Mouse (Mus musculus) stomach, embryonic 14.5 days (tissue): ENCODE results near the gene Hmgb3. TPM values are rescaled to one million over a fixed set of nuclear protein-coding genes. Genes with fewer than 3 reads are reported as not detected.
"Not testable (repeated sequence)": the region's sequence is repeated elsewhere in the genome, so short reads cannot be mapped to it uniquely, and the experiment has no call there.

Source experiments
- ATAC-seq: fragments of 200-750 bp; cut with Nextera tagmentation; 2 replicates; pipeline ENCODE4 v1.8.0; 2017; ENCODE audit warnings: low read depth, moderate TSS enrichment; ENCODE audit not compliant: insufficient number of reproducible peaks, insufficient read depth, low FRiP score
- H3K27ac ChIP-seq: fragments of 300-500 bp; sonication (generic); 2 replicates; pipeline ENCODE4 v1.5.1; 2014; ENCODE audit warnings: mild to moderate bottlenecking, low read length, moderate library complexity, mixed read lengths
- H3K27me3 ChIP-seq: fragments of 300-500 bp; sonication (generic); 2 replicates; pipeline ENCODE4 v1.6.1; 2014; ENCODE audit warnings: low read length, control low read depth, mixed read lengths; ENCODE audit not compliant: control insufficient read depth, insufficient read depth
- H3K36me3 ChIP-seq: fragments of 300-500 bp; sonication (generic); 2 replicates; pipeline ENCODE4 v1.6.1; 2014; ENCODE audit warnings: mild to moderate bottlenecking, control low read depth, low read length, moderate library complexity, mixed read lengths; ENCODE audit not compliant: control insufficient read depth, insufficient read depth
- H3K4me1 ChIP-seq: fragments of 300-500 bp; sonication (generic); 2 replicates; pipeline ENCODE4 v1.6.1; 2014; ENCODE audit warnings: low read length, control low read depth, mixed read lengths; ENCODE audit not compliant: control insufficient read depth, insufficient read depth
- H3K4me2 ChIP-seq: fragments of 300-500 bp; sonication (generic); replicated peaks from 2 replicates; pipeline ENCODE4 v1.6.1; 2014; ENCODE audit warnings: low read depth, low read length, control low read depth
- H3K4me3 ChIP-seq: fragments of 300-500 bp; sonication (generic); 2 replicates; pipeline ENCODE4 v1.5.1; 2014; ENCODE audit warnings: low read depth, low read length, control low read depth
- H3K9ac ChIP-seq: fragments of 300-500 bp; sonication (generic); replicated peaks from 2 replicates; pipeline ENCODE4 v1.6.1; 2014; ENCODE audit warnings: low read depth, mild to moderate bottlenecking, control low read depth, low read length, moderate library complexity, mixed read lengths
- H3K9me3 ChIP-seq: fragments of 300-500 bp; sonication (generic); 2 replicates; pipeline ENCODE4 v1.6.1; 2016; ENCODE audit warnings: low read depth, low read length, control low read depth; ENCODE audit not compliant: control insufficient read depth
- WGBS: fragments of 180-500 bp; shearing (Covaris S2); extraction: QIAGEN DNeasy Blood & Tissue Kit; methylation state at CpG from one replicate; pipeline ENCODE4 v1.1.7; 2014; 5-methylcytosine and 5-hydroxymethylcytosine counted together
- polyA plus RNA-seq: library from polyadenylated mRNA; unstranded; fragments of >200 nt; fragmentation: Nextera tagmentation; extraction: Ambion mirVana; gene quantifications from 2 replicates; pipeline ENCODE4 v1.2.1, GENCODE M21; 2014

Hmgb3 gene
- 171 and 172 TPM in 2 replicates for polyA plus RNA-seq

GRCm38 (mm10) chrX:71555415-71556114 lies at the start of gene Hmgb3:
Gene Hmgb3, plus strand, starts transcription at chrX:71555918.
- H3K9me3 ChIP-seq: no peaks in the 10 kb centered on the region
- peak within 1 kb of the TSS; percentile 53 for H3K4me2 ChIP-seq
- peak within 1 kb of the TSS; percentile 60 for H3K4me3 ChIP-seq
- 0 out of 2 replicates have a peak, but pooled peaks cover 2% of the 10 kb centered on the region for H3K4me1 ChIP-seq
- 29% methylated on average over 56 of the region's 59 CpGs for WGBS
- peak within 1 kb of the TSS; percentile 71 for H3K9ac ChIP-seq
- H3K27me3 ChIP-seq: no peaks in the 10 kb centered on the region
- peak; percentile 96 for ATAC-seq
- H3K27ac ChIP-seq: peak within 1 kb of the TSS; percentile 95
- H3K36me3 ChIP-seq: 0 out of 2 replicates have a peak, but pooled peaks cover under 1% of the 10 kb centered on the region

GRCm38 (mm10) chrX:71506591-71506990 lies 49.1 kb upstream of the Hmgb3 start:
- not testable (repeated sequence) for H3K36me3 ChIP-seq, H3K9ac ChIP-seq, H3K9me3 ChIP-seq, H3K4me1 ChIP-seq, H3K27me3 ChIP-seq, H3K27ac ChIP-seq, ATAC-seq, H3K4me3 ChIP-seq, H3K4me2 ChIP-seq
- 93% methylated on average over 4 of the region's 4 CpGs for WGBS

GRCm38 (mm10) chrX:71519252-71519651 lies 36.5 kb upstream of the Hmgb3 start:
- Histone ChIP-seq H3K27ac (no peak overlapping the region), H3K4me2 (no peak overlapping the region), H3K4me3 (no peak overlapping the region), H3K27me3 (no peaks in the 10 kb centered on the region), H3K4me1 (no peaks in the 10 kb centered on the region), H3K9ac (no peak overlapping the region), H3K36me3 (no peaks in the 10 kb centered on the region), H3K9me3 (no peaks in the 10 kb centered on the region)
- WGBS: 84% methylated on average over 4 of the region's 4 CpGs
- ATAC-seq: no peak

DNA sequence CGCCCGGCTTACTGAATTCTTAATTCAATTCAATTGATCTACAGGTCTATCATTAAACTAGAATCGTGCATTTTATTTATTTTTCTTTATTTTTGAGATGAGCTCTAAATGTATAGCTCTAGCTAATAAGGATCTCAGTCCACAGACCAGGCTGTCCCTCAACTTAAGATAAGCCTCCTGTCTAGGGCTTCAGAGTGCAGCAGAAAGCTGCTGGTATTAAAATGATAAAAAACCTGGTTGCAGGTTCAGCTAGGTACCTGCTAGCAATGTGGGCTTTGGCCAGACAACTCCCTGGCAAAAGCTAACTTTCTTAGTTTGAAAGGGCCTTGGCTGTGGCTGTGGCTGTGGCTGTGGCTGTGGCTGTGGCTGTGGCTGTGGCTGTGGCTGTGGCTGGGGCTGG lies 32.8 kb upstream of the Hmgb3 start:
- no peaks in the 10 kb centered on the region for H3K27me3 ChIP-seq
- H3K4me2 ChIP-seq: no peak overlapping the region
- H3K4me3 ChIP-seq: no peak overlapping the region
- no peaks in the 10 kb centered on the region for H3K36me3 ChIP-seq
- H3K4me1 ChIP-seq: no peaks in the 10 kb centered on the region
- 90% methylated on average over 3 of the region's 3 CpGs for WGBS
- H3K27ac ChIP-seq: no peak overlapping the region
- no peaks in the 10 kb centered on the region for H3K9me3 ChIP-seq
- H3K9ac ChIP-seq: no peak overlapping the region
- ATAC-seq: no peak

GRCm38 (mm10) chrX:71524310-71524709 lies 31.4 kb upstream of the Hmgb3 start:
- H3K4me2 ChIP-seq: no peak overlapping the region
- H3K9me3 ChIP-seq: no peaks in the 10 kb centered on the region
- H3K9ac ChIP-seq: no peak overlapping the region
- no peaks in the 10 kb centered on the region for H3K27me3 ChIP-seq
- no peak overlapping the region for H3K27ac ChIP-seq
- no peaks in the 10 kb centered on the region for H3K4me1 ChIP-seq
- no peak overlapping the region for H3K4me3 ChIP-seq
- 61% methylated on average over 2 of the region's 2 CpGs for WGBS
- no peaks in the 10 kb centered on the region for H3K36me3 ChIP-seq
- no peak for ATAC-seq

DNA sequence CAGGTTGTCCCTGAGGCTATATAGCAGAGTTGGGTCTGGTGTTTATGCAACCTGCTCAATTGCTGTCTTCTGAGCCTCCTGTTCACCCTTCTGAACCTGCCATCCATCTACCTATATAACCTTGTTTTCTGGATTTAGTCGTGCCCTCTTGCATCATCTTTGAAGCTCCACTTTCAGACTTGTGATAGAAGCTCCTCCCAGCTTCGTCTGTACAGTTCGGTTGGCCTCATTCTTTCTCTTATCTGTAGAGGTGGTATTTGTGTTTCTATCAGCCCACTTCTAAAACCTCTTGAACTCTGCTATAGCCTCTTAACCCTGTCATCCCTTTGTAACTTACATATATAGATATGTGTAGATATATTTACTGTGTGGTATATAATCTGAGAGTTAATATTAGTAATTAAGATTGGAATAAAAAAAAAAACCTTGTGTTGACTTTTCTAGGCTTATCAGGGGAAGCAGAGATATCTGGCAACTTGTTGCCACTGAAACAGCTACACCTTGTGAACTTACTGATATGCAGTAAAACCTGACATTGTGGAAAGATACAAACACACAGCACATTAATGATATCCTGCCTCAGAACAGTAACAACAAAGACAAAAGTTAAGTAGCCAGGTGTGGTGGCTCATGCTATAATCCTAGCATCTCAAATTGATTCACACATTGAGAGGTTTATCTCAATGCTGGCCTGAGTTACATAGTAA lies 30.0 kb upstream of the Hmgb3 start:
- no peaks in the 10 kb centered on the region for H3K27me3 ChIP-seq
- no peak overlapping the region for H3K4me3 ChIP-seq
- H3K36me3 ChIP-seq: no peaks in the 10 kb centered on the region
- no peaks in the 10 kb centered on the region for H3K9me3 ChIP-seq
- no peak overlapping the region for H3K4me2 ChIP-seq
- H3K9ac ChIP-seq: no peak overlapping the region
- ATAC-seq: no peak
- WGBS: 59% methylated on average over 3 of the region's 3 CpGs
- H3K27ac ChIP-seq: no peak overlapping the region
- H3K4me1 ChIP-seq: no peaks in the 10 kb centered on the region

DNA sequence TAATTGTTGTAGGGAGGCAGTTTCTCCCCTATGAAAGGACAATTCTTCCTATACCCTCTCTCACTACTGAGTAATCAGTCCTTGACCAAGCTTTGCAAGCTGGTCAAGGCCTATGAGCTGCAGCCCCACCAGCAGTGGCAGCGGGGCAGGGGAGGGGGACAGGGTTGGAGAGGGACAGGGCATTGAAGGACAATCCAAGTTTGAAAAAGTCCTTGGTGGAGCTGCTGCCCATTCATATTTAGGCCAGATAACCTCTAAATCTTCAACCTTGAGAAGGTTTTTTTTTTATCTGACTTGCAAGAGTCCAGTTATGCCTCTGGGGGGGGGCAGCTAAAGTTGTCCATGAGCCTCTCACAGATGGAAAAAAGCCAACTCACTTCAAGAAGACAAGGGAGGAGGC lies 28.3 kb upstream of the Hmgb3 start:
- no peak overlapping the region for H3K9ac ChIP-seq
- no peak overlapping the region for H3K4me3 ChIP-seq
- H3K4me2 ChIP-seq: no peak overlapping the region
- 100% methylated on average over 1 of the region's 1 CpGs for WGBS
- H3K27me3 ChIP-seq: no peaks in the 10 kb centered on the region
- no peaks in the 10 kb centered on the region for H3K9me3 ChIP-seq
- no peak overlapping the region for H3K27ac ChIP-seq
- no peaks in the 10 kb centered on the region for H3K4me1 ChIP-seq
- ATAC-seq: no peak
- H3K36me3 ChIP-seq: no peaks in the 10 kb centered on the region

DNA sequence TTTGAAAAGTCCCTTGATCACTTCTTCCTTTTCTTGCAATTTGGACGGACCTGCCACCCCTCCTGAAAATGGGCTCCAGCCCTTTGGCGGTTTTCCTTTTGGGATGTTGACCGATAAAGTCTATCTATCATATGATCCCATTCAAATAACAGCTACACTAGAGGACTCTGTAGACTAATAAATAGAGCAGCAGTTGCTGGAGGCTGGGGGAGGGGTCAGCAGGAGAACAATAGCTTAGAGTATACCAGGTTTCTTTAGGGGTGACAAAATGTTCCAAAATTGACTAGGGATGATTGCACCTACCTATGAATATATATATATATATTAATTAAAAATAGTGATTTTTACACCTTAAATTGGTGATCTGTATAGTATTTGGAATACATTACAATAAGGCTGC lies 27.6 kb upstream of the Hmgb3 start:
- Histone ChIP-seq H3K4me3 (no peak overlapping the region), H3K36me3 (no peaks in the 10 kb centered on the region), H3K27me3 (no peaks in the 10 kb centered on the region), H3K9ac (no peak overlapping the region), H3K27ac (no peak overlapping the region), H3K4me2 (no peak overlapping the region), H3K4me1 (no peaks in the 10 kb centered on the region), H3K9me3 (no peaks in the 10 kb centered on the region)
- ATAC-seq: no peak
- WGBS: 67% methylated on average over 3 of the region's 3 CpGs
